Mouse (Mus musculus): Measurements from ENCODE around the gene Chchd6.

Gene Chchd6

GRCm38 (mm10) chr6:89364342-89364741 is 231.1 kb downstream of the Chchd6 start:
- ATAC-seq (ENCODE audit: insufficient number of reproducible peaks, low FRiP score, low TSS enrichment): no peak

- ATAC-seq (ENCODE audit: insufficient number of reproducible peaks, low FRiP score, low TSS enrichment): no peak; the same call in 1 of the 2 replicates
Observed at GRCm38 (mm10) chr6:89363107-89363451, 232.4 kb downstream of the Chchd6 start.

GRCm38 (mm10) chr6:89362281-89363106 is 233.0 kb downstream of the Chchd6 start, which contains the start of gene Plxna1:
TSS of gene Plxna1 (minus strand) at chr6:89362620.
- ATAC-seq (ENCODE audit: insufficient number of reproducible peaks, low FRiP score, low TSS enrichment): peak; percentile 47

- peak; percentile 13; the same call in 1 of the 2 replicates for ATAC-seq (ENCODE audit: insufficient number of reproducible peaks, low FRiP score, low TSS enrichment)
Observed at GRCm38 (mm10) chr6:89361418-89362280, 233.8 kb downstream of the Chchd6 start.

DNA sequence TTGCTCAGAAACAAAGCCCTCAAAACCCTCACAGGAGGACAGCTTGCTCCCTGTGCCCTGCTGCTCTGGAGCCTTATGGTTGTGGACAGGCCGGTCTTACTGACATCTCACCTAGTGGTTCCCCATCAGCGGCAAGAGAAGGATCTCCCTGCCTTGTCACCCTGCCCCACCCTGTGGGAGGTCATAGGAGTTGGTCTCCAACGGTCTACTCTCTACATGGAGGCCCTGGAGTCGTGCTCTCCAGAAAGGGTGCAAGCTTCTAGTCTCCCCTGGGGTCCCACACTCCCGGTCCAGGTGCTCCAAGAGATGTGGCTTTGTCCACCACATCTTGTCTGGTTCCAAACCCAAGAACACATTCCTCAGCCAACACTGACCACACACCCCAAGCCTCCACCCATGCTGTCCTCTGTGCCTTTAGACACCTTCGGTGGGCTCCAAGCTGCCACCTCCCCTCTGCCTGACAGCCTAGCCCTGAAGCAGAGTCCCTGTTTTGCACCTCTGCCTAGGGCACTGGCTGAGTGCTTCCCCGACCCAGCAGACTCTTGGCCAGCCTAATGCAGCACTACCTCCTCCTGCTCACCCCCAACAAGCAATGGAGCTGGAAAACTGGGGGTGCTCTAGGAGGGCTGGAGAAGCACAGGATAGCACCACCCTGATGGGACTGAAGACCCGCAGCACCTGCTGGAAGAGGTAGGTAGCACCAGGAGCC is 234.6 kb downstream of the Chchd6 start:
- 0 out of 2 replicates have a peak, but pooled peaks have one; percentile 7 for ATAC-seq (ENCODE audit: insufficient number of reproducible peaks, low FRiP score, low TSS enrichment)

- no peak for ATAC-seq (ENCODE audit: insufficient number of reproducible peaks, low FRiP score, low TSS enrichment)
Observed at GRCm38 (mm10) chr6:89359771-89360708, 235.4 kb downstream of the Chchd6 start.

DNA sequence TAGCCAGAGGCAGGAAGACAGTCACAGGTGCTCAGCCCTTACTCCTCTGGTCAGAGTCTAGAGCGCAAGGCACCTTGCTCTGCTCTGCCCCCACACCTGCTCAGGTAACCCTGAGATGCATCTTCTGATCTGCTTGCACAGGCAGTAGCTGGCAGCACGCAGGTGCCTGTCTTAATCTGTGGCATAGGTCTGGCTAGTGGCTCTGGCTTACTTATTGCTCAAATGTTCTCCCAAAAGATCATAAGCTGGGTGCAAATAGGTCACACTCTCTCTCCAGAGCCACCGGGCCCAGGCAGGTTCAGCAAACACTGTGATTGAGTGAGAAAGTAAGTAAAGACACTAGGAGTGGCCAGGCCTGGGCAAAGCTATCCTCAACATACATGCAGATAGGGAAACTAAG is 236.3 kb downstream of the Chchd6 start:
- ATAC-seq (ENCODE audit: insufficient number of reproducible peaks, low FRiP score, low TSS enrichment): no peak

DNA sequence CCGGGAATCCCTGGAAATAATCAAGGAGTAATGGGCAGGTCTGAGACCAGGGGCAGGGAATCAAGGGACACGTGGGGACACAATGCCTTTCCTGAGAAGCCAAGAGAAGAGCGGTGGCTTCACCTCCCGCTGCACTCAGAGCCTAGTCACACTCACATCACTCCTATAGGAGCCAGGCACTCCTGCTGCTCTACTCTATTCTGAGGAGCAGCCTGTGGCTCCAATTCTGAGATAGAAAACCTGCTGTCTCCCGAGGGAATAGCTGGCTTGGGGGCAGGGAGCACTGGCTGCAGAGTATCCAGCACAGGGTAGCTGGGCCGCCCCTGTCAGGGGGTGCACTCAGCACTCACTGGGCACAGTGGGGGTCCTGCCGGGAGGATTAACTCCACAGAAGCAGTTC is 239.8 kb downstream of the Chchd6 start:
- ATAC-seq (ENCODE audit: insufficient number of reproducible peaks, low FRiP score, low TSS enrichment): no peak

- ATAC-seq (ENCODE audit: insufficient number of reproducible peaks, low FRiP score, low TSS enrichment): no peak
Observed at GRCm38 (mm10) chr6:89354726-89355125, 240.7 kb downstream of the Chchd6 start.

- no peak for ATAC-seq (ENCODE audit: insufficient number of reproducible peaks, low FRiP score, low TSS enrichment)
Observed at GRCm38 (mm10) chr6:89354076-89354475, 241.4 kb downstream of the Chchd6 start.

- no peak for ATAC-seq (ENCODE audit: insufficient number of reproducible peaks, low FRiP score, low TSS enrichment)
Observed at GRCm38 (mm10) chr6:89353101-89353500, 242.4 kb downstream of the Chchd6 start.

DNA sequence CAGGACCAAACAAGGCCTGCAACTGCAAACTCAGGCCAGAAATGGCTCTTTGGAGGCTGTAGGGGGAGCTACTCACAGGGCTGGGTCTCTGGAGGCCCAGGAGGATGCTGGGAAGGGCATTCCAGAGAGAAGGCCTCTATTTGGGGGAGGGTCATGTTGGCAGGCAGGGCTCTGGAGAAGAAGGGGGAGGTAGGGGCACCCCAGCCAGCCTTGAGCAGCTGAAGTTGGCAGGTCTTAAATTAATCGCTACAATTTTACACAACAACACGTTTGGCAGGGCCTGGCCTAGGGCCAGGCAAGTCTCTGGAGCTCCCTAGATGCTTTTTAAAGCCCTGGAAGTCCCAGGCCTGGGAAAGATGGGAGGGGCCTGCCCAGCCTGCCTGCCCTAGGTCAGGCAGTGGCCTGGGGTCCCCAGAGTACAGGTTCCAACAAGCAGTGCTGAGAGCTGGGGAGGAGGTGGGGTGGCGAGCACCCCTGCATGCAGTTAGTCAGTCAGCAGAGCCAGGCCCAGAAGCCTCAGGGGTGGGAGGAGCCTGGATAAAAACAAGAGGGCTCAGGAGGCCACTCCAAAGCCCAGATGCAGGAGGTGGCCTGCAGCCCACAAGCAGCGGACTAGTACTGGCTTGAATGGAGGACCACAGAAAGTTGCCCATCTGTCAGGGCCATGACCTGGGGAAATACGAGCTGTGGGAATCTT is 243.9 kb downstream of the Chchd6 start:
- no peak for ATAC-seq (ENCODE audit: insufficient number of reproducible peaks, low FRiP score, low TSS enrichment)

GRCm38 (mm10) chr6:89350520-89350919 is 244.9 kb downstream of the Chchd6 start:
- ATAC-seq (ENCODE audit: insufficient number of reproducible peaks, low FRiP score, low TSS enrichment): no peak

- no peak for ATAC-seq (ENCODE audit: insufficient number of reproducible peaks, low FRiP score, low TSS enrichment)
Observed at GRCm38 (mm10) chr6:89350037-89350515, 245.4 kb downstream of the Chchd6 start.

- peak; percentile 54 for ATAC-seq (ENCODE audit: insufficient number of reproducible peaks, low FRiP score, low TSS enrichment)
Observed at GRCm38 (mm10) chr6:89348363-89348762, 247.1 kb downstream of the Chchd6 start.

DNA sequence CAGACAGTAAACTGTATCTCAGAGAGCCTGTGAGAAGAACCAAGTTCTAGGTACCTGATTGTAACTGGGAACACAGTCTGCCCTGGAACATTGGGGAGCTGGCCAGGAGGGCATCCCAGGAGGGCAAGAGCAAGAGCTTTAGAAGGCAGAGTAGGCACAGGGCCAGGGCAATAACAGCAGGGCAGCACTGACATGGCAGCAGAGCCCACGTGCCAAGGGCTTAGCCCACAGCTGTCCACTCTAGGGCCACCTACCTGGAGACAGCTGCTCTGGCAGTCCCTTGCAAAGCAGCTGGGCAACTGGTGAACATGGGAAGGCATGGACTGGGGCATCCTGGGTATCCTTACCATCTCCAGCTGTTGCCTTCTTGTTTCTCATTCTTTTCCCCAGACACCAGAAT is 247.7 kb downstream of the Chchd6 start:
- ATAC-seq (ENCODE audit: insufficient number of reproducible peaks, low FRiP score, low TSS enrichment): no peak

DNA sequence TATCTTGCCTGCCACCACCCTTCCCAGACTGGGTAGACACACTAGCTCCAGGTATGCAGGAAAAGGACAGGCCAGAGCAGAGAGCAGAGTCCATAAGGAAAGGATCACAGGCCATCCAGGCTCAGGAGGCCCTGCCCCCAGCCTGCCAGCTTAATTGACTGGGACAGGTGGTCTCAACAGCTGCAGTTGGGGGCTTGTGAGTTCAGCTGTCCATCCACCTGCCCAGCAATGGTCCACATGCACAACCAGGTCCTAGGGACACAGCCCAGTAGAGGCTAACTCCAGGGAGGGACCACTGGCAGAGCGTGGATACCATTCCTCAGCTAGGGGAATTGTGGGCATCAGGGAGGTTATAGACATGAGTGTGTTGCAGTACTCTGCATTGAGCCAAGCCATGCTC is 249.6 kb downstream of the Chchd6 start:
- no peak for ATAC-seq (ENCODE audit: insufficient number of reproducible peaks, low FRiP score, low TSS enrichment)

GRCm38 (mm10) chr6:89345486-89345785 is 250.0 kb downstream of the Chchd6 start:
- no peak for ATAC-seq (ENCODE audit: insufficient number of reproducible peaks, low FRiP score, low TSS enrichment)
